Mouse (Mus musculus) heart, postnatal 25 days (tissue): ENCODE measurements around the gene Cdc25a. TPM values are rescaled to one million over a fixed set of nuclear protein-coding genes. Genes with fewer than 3 reads are reported as not detected.

Experiments used
- DNase-seq: peaks from one replicate; pipeline ENCODE4 v3.0.0; 2022; ENCODE audit warnings: low spot score
- intact Hi-C: fragments of 180-260 bp; cut with DNase I; formaldehyde crosslinking; loops from one replicate; pipeline ENCODE4 v1.15.1; 2025
- microRNA-seq: library from miRNA; unstranded; fragments of <30 nt; microRNA quantifications from one replicate; pipeline ENCODE4 v1.2.0, GENCODE M21; 2022
- total RNA-seq, 2 experiments: library from RNA; stranded (reverse); gene quantifications; 2 replicates each; pipeline ENCODE4 v1.2.3; 2021

Cdc25a gene
- total RNA-seq, 2 experiments from 2014 or later = 5.1 to 6.1 TPM

GRCm38 (mm10) chr9:109930063-109930462 is 54.7 kb downstream of the Cdc25a start:
- no peak for DNase-seq
- intact Hi-C loops = loop anchor here (5.0 kb wide), 2 partner anchors 57 to 142 kb away; no protein-coding TSS in a partner anchor

GRCm38 (mm10) chr9:109930752-109931151 is 55.4 kb downstream of the Cdc25a start:
- intact Hi-C loops = loop anchor here (5.0 kb wide), 2 partner anchors 57 to 142 kb away; no protein-coding TSS in a partner anchor
- DNase-seq = no peak

- intact Hi-C loops = loop anchor here (1.0 to 5.0 kb wide), 3 partner anchors 36 to 141 kb away; no protein-coding TSS in a partner anchor
- DNase-seq = peak; percentile 99
These were observed 56.1 kb downstream of the Cdc25a start, which contains the start of gene Map4 for GRCm38 (mm10) chr9:109931257-109932171. Map4 (plus strand) TSS chr9:109931460.

GRCm38 (mm10) chr9:109932361-109932755 is 57.0 kb downstream of the Cdc25a start:
- no peak for DNase-seq
- intact Hi-C loops = loop anchor here (1.0 to 5.0 kb wide), 3 partner anchors 37 to 140 kb away; no protein-coding TSS in a partner anchor

GRCm38 (mm10) chr9:109932756-109933375 is 57.5 kb downstream of the Cdc25a start:
- intact Hi-C loops = loop anchor here (1.0 to 5.0 kb wide), 3 partner anchors 38 to 139 kb away; no protein-coding TSS in a partner anchor
- peak; percentile 41 for DNase-seq

- DNase-seq = no peak
- intact Hi-C loops = no loop called here
These were observed 64.0 kb downstream of the Cdc25a start for GRCm38 (mm10) chr9:109939401-109939800.

- intact Hi-C loops = no loop called here
- no peak for DNase-seq
These were observed 67.4 kb downstream of the Cdc25a start for GRCm38 (mm10) chr9:109942796-109943195.

Small RNA genes lying within 50 kb of the gene (microRNA-seq; reads per million reads assigned to microRNA genes)
- not detected for gene Mir7089

Other genes with a start within 250 kb of the Cdc25a start
- gene Fbxw24, start 249.5 kb upstream of the Cdc25a start, total RNA-seq = not detected
- not detected for gene Fbxw25, start 210.9 kb upstream of the Cdc25a start, total RNA-seq
- not detected for gene Fbxw18, start 172.9 kb upstream of the Cdc25a start, total RNA-seq
- gene Fbxw26, start 129.5 kb upstream of the Cdc25a start, total RNA-seq = not detected
- gene Fbxw27, start 84.9 kb upstream of the Cdc25a start, total RNA-seq = not detected
- gene Spink8, start 63.3 kb upstream of the Cdc25a start, total RNA-seq = not detected
- gene Nme6, start 42.8 kb upstream of the Cdc25a start, total RNA-seq = 10 to 100 TPM; 19.5 to 20.1 TPM
- gene Camp, start 26.0 kb upstream of the Cdc25a start, total RNA-seq = not detected
- 100 to 1,000 TPM; 283 TPM for gene Map4, start 55.9 kb downstream of the Cdc25a start, total RNA-seq
- gene Smarcc1, start 242.1 kb downstream of the Cdc25a start, total RNA-seq = 10 to 100 TPM; 22.8 to 26.0 TPM
- gene Dhx30, start 242.3 kb downstream of the Cdc25a start, total RNA-seq = 10 to 100 TPM; 62.2 to 63.5 TPM